Mouse (Mus musculus) frontal cortex, postnatal 14 days (tissue): ENCODE data around the gene Calml3.

Experiments used
- DNase-seq, 2 experiments: peaks; one replicate each; pipeline ENCODE4 v3.0.0; 2022; ENCODE audit warnings: low spot score in 2 of 2

The Calml3 gene

GRCm38 (mm10) chr13:3782499-3782898 is 21.6 kb downstream of the Calml3 start:
- no peak for DNase-seq

GRCm38 (mm10) chr13:3779575-3780226 is 24.4 kb downstream of the Calml3 start:
- no peak for DNase-seq

GRCm38 (mm10) chr13:3778591-3779364 is 25.3 kb downstream of the Calml3 start:
- DNase-seq, result no peak

- DNase-seq, result no peak
Observed at GRCm38 (mm10) chr13:3777216-3777912, 26.8 kb downstream of the Calml3 start.

- peak; percentile 22 to 64 for DNase-seq
Observed at GRCm38 (mm10) chr13:3776446-3776845, 27.7 kb downstream of the Calml3 start.

GRCm38 (mm10) chr13:3774991-3775390 is 29.1 kb downstream of the Calml3 start:
- no peak for DNase-seq

- DNase-seq, result no peak
Observed at GRCm38 (mm10) chr13:3774280-3774679, 29.8 kb downstream of the Calml3 start.

- DNase-seq, result no peak
Observed at GRCm38 (mm10) chr13:3773149-3773688, 30.9 kb downstream of the Calml3 start.

GRCm38 (mm10) chr13:3771221-3771620 is 32.9 kb downstream of the Calml3 start:
- no peak for DNase-seq

- no peak for DNase-seq
Observed at GRCm38 (mm10) chr13:3770170-3771024, 33.7 kb downstream of the Calml3 start.

- no peak for DNase-seq
Observed at GRCm38 (mm10) chr13:3769531-3769930, 34.6 kb downstream of the Calml3 start.

- DNase-seq, result no peak
Observed at GRCm38 (mm10) chr13:3768621-3769020, 35.5 kb downstream of the Calml3 start.

- DNase-seq, result no peak
Observed at GRCm38 (mm10) chr13:3767086-3767485, 37.0 kb downstream of the Calml3 start.

- DNase-seq, result no peak
Observed at GRCm38 (mm10) chr13:3765781-3766180, 38.3 kb downstream of the Calml3 start.

GRCm38 (mm10) chr13:3761131-3761530 is 43.0 kb downstream of the Calml3 start:
- DNase-seq, result no peak

- no peak for DNase-seq
Observed at GRCm38 (mm10) chr13:3758347-3758746, 45.8 kb downstream of the Calml3 start.

GRCm38 (mm10) chr13:3753291-3753690 is 50.8 kb downstream of the Calml3 start:
- DNase-seq, result no peak
